Mouse (Mus musculus) myocyte (in vitro differentiated cells): ENCODE data around the gene Ascl2.

Experiments used
- CEBPB ChIP-seq: IDR thresholded peaks from 2 replicates; pipeline ENCODE4 v1.6.1; 2011; ENCODE audit warnings: mild to moderate bottlenecking, moderate library complexity; ENCODE audit not compliant: poor library complexity, insufficient read depth, severe bottlenecking
- E2F4 ChIP-seq: IDR thresholded peaks from one replicate; pipeline ENCODE4 v1.6.1; 2011; ENCODE audit warnings: mild to moderate bottlenecking, control low read depth, moderate library complexity; ENCODE audit not compliant: insufficient read depth
- MAX ChIP-seq: IDR thresholded peaks from one replicate; pipeline ENCODE4 v1.6.1; 2011; ENCODE audit warnings: low read depth, mild to moderate bottlenecking, control low read depth
- MYOD1 ChIP-seq, 3 experiments: IDR thresholded peaks; one replicate each; pipeline ENCODE4 v1.6.1; 2011; ENCODE audit warnings: control low read depth in 2 of 3, low read depth in 2 of 3, mild to moderate bottlenecking in 2 of 3, moderate library complexity in 1 of 3; ENCODE audit not compliant: insufficient read length in 2 of 3, control insufficient read depth in 1 of 3
- POLR2A ChIP-seq: IDR thresholded peaks from one replicate; pipeline ENCODE4 v1.6.1; 2011; ENCODE audit warnings: low read depth, mild to moderate bottlenecking, control low read depth, moderate library complexity; ENCODE audit not compliant: insufficient read length

DNA sequence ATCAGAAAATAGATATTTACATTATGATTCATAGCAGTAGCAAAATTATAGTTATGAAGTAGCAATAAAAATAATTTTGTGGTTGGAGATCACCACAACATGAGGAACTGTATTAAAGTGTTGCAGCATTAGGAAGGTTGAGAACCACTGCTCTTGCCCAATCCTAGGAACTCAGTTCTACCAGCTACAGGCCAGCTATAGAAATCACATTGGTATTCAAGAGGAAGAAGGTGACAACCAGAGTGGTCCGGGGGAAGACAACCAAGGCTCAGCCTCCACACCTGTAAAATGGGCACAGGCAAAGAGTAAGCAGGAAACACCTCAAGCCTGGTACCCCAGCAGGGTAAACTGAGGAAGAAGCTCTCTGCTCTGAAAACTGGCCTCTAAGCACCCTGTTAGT lies 10.2 kb downstream of the Ascl2 start:
- TF ChIP-seq MAX (no peak), POLR2A (no peak), CEBPB (no peak), E2F4 (no peak), MYOD1 (IDR thresholded peaks at IDR 0.05; ENCODE audit: control insufficient read depth in 1 of 3, insufficient read length in 2 of 3, low read depth in 2 of 3) (no peak)
